Mouse (Mus musculus): ENCODE measurements at regions not wholly inside any gene's neighbourhood (a gene's known extent, or its start where the extent isn't known, plus 50 kb on each side); places are given as distances from the start of the nearest gene placed in this dataset.

DNA sequence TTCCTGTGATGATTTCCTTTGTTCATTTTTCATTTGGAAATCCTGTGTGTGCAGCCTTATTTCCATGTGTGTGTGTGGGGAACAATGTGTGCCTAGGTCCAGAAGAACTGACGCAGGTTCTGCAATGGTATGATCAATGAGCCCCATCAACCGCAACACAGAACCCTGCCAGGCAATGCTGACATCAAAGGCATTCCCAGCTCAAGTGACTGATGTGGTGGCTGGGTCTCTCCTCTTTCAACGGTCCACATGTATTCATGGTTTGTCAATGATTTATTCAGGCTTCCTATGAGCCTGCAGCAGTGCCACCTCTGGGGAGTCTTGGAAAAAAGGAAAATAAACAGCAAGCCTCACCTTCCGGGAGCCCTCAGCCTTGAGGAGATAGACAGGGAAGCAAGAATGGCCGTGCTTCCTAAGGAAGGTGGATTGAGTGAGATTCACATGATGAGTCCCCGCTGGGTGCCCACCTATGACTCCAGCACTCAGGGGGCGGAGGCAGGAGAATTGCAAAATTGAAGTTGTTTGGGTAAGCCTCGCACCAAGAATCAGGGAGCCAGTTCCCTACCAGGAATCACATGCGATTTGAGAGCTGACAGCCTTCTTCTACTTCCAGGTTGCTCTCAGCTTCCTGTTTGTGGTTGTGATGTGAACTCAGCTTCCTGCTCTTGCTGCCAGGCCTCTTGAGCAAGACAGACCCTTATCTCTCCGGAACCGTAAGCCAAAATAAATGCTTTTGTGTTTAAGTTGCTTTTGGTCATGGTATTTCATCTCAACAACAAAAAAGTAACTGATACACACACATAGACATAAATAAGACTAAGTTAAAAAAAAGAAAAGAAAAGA is 61.2 kb upstream of the Hk2 start:
- no peak for TF ChIP-seq USF1 (IDR thresholded peaks at IDR 0.05; ENCODE audit: low read depth)
- no peak for TF ChIP-seq CTCF (IDR thresholded peaks at IDR 0.05; ENCODE audit: control insufficient read depth, insufficient read depth, insufficient read length)
- TF ChIP-seq MAX (IDR thresholded peaks at IDR 0.05): no peak
- TF ChIP-seq MYOD1 (IDR thresholded peaks at IDR 0.05; ENCODE audit: control insufficient read depth, insufficient read length, low read depth): no peak
- TF ChIP-seq FOSL1 (IDR thresholded peaks at IDR 0.05; ENCODE audit: insufficient read depth, low read length, poor library complexity, severe bottlenecking): no peak

All from C2C12 (cell line).